Mouse (Mus musculus) midbrain, postnatal 0 days (tissue): ENCODE results near the gene Cstl1. TPM values are rescaled to one million over a fixed set of nuclear protein-coding genes. Genes with fewer than 3 reads are reported as not detected.
"Not testable (repeated sequence)": the region's sequence is repeated elsewhere in the genome, so short reads cannot be mapped to it uniquely, and the experiment has no call there.

Source experiments
- ATAC-seq: fragments of 200-750 bp; cut with Nextera tagmentation; 2 replicates; pipeline ENCODE4 v1.8.0; 2017; ENCODE audit warnings: moderate number of reproducible peaks, mild to moderate bottlenecking, moderate TSS enrichment, moderate library complexity; ENCODE audit not compliant: low FRiP score
- DNase-seq: peaks from one replicate; pipeline ENCODE4 v3.0.0-alpha.2; 2015; ENCODE audit warnings: low spot score
- H3K27ac ChIP-seq: fragments of 300-500 bp; sonication (generic); 2 replicates; pipeline ENCODE4 v1.5.1; 2014; ENCODE audit warnings: low read depth, mild to moderate bottlenecking, low read length, mixed read lengths
- H3K27me3 ChIP-seq: fragments of 300-500 bp; sonication (generic); 2 replicates; pipeline ENCODE4 v1.6.1; 2014; ENCODE audit warnings: low read length, control low read depth, mixed read lengths; ENCODE audit not compliant: insufficient read depth
- H3K36me3 ChIP-seq: fragments of 300-500 bp; sonication (generic); 2 replicates; pipeline ENCODE4 v1.6.1; 2014; ENCODE audit warnings: low read length, control low read depth, mixed read lengths; ENCODE audit not compliant: insufficient read depth
- H3K4me1 ChIP-seq: fragments of 300-500 bp; sonication (generic); 2 replicates; pipeline ENCODE4 v1.6.1; 2014; ENCODE audit warnings: mild to moderate bottlenecking, control low read depth, antibody characterized with exemption, low read length, mixed read lengths; ENCODE audit not compliant: insufficient read depth
- H3K4me2 ChIP-seq: fragments of 300-500 bp; sonication (generic); 2 replicates; pipeline ENCODE4 v1.6.1; 2014; ENCODE audit warnings: low read depth, mild to moderate bottlenecking, low read length, mixed read lengths; ENCODE audit not compliant: poor library complexity, severe bottlenecking
- H3K4me3 ChIP-seq: fragments of 300-500 bp; sonication (generic); 2 replicates; pipeline ENCODE4 v1.5.1; 2014; ENCODE audit warnings: low read depth, mild to moderate bottlenecking, low read length, moderate library complexity
- H3K9ac ChIP-seq: fragments of 300-500 bp; sonication (generic); replicated peaks from 2 replicates; pipeline ENCODE4 v1.6.1; 2014; ENCODE audit warnings: mild to moderate bottlenecking, low read length, moderate library complexity, mixed read lengths; ENCODE audit not compliant: poor library complexity, severe bottlenecking
- H3K9me3 ChIP-seq: fragments of 300-500 bp; sonication (generic); 2 replicates; pipeline ENCODE4 v1.6.1; 2016; ENCODE audit warnings: low read length, control low read depth
- CTCF ChIP-seq: IDR thresholded peaks from 2 replicates; pipeline ENCODE4 v1.5.1; 2016; ENCODE audit warnings: antibody characterized with exemption, mild to moderate bottlenecking
- WGBS: fragments of 180-500 bp; shearing (Covaris S2); extraction: QIAGEN DNeasy Blood & Tissue Kit; methylation state at CpG from one replicate; pipeline ENCODE4 v1.1.7; 2014; 5-methylcytosine and 5-hydroxymethylcytosine counted together
- polyA plus RNA-seq: library from polyadenylated mRNA; unstranded; fragments of >200 nt; fragmentation: Nextera tagmentation; extraction: Ambion mirVana; gene quantifications from 2 replicates; pipeline ENCODE4 v1.2.1, GENCODE M21; 2015
- total RNA-seq: library from RNA; depleted of rRNA; stranded (reverse); fragments of >200 nt; gene quantifications from 2 replicates; pipeline ENCODE4 v1.2.3, GENCODE M21; 2014

Cstl1 gene
- total and polyA plus RNA-seq, 2 experiments from 2014 or later = not detected

DNA sequence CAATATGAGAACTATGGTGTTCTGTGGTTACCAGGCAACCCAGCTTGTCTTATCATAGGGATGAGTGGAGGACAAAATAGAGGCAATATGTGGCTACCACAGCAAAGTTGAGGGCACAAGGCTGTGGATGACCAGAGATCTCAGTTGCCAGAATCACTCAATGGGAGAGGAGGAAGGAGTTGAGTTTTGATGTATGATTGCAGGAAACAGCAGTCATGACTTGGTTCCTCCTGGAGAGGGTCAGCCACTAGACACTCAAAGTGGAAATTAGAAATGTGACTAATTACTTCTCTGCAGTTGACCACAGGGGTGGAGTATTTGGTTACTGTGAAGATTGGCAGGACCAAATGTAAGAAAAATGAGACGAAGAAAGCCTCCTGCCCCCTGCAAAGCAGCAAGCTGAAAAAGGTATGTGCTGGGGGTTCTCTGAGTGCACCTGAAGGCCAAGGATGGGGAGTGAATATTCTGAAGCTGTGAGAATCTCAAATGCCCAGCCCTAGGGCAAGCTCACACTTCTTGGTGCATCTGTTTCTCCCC lies 4.2 kb downstream of the Cstl1 start:
- H3K4me2 ChIP-seq = no peak overlapping the region
- ATAC-seq = no peak
- H3K4me1 ChIP-seq = no peaks in the 10 kb centered on the region
- H3K27ac ChIP-seq = no peak overlapping the region
- H3K9ac ChIP-seq = no peak overlapping the region
- H3K36me3 ChIP-seq = no peaks in the 10 kb centered on the region
- no peaks in the 10 kb centered on the region for H3K9me3 ChIP-seq
- TF ChIP-seq CTCF = no peak
- H3K4me3 ChIP-seq = no peak overlapping the region
- DNase-seq = no peak
- 63% methylated on average over 1 of the region's 1 CpGs for WGBS
- no peaks in the 10 kb centered on the region for H3K27me3 ChIP-seq

DNA sequence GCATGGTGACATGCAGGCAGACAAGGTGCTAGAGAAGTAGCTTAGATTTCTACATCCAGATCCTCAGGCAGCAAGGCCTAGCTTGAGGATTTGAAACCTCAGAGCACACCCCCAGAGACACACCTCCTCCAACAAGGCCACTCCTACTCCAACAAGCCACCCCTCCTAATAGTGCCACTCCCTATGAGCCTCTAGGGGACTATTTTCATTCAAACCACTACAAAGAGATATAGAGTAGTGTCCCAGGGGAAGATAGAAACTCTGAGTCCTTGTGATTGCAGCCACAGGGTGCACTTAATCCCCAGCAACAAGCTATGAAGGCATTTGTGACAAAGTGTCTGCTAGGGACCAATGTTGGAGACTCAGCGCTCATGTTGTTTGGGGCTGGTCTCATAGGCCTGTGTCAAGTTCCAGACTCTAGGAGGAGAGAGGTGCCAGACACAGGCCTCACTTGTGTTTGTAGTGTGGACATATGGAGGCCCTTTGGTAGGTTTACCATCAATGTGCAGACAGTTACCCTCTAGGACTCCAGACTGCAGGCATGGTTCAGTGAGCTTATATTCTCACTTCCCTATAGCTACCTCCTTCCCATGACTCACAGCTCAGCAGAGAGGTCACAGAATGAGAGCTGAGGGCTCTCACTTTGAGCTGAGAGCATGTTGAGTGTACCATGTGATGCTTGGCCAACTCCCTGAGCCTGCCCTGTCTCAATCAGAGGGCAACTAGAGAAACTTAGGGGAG lies 13.7 kb downstream of the Cstl1 start:
- 96% methylated on average over 1 of the region's 1 CpGs for WGBS
- no peak for TF ChIP-seq CTCF
- H3K4me1 ChIP-seq = no peaks in the 10 kb centered on the region
- H3K4me3 ChIP-seq = no peak overlapping the region
- no peak for DNase-seq
- H3K9ac ChIP-seq = no peak overlapping the region
- no peak for ATAC-seq
- no peak overlapping the region for H3K27ac ChIP-seq
- no peaks in the 10 kb centered on the region for H3K27me3 ChIP-seq
- H3K9me3 ChIP-seq = no peaks in the 10 kb centered on the region
- H3K4me2 ChIP-seq = no peak overlapping the region
- H3K36me3 ChIP-seq = no peaks in the 10 kb centered on the region

DNA sequence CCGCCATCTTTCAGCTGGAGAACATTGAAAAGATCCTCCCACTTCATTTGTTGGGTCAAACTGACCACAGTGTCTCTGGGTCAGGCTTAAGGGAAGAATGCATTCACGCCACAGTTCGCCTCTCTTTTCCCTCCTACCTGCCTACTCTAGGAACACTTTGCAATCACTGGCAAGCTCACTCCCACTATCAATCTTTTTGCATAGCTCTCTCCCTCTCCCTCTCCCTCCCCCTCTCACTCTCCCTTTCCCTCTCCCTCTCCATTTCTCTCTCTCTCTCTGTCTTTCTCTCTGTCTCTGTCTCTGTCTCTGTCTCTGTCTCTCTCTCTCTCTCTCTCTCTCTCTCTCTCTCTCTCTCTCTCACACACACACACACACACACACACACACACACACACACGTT lies 21.2 kb downstream of the Cstl1 start, which contains the start of gene Cst11:
TSS of gene Cst11 (minus strand) at position 101 of the 400 bp plus-strand sequence.
- H3K4me1 ChIP-seq, H3K4me2 ChIP-seq, DNase-seq, ATAC-seq, H3K36me3 ChIP-seq, H3K4me3 ChIP-seq, H3K9me3 ChIP-seq, H3K27ac ChIP-seq, H3K27me3 ChIP-seq, H3K9ac ChIP-seq: not testable (repeated sequence)
- WGBS = 86% methylated on average over 4 of the region's 4 CpGs

- Histone ChIP-seq H3K4me3 (no peak within 1 kb of the TSS), H3K9me3 (no peaks in the 10 kb centered on the region), H3K36me3 (no peaks in the 10 kb centered on the region), H3K4me1 (no peaks in the 10 kb centered on the region), H3K27me3 (no peaks in the 10 kb centered on the region), H3K27ac (no peak within 1 kb of the TSS), H3K9ac (no peak within 1 kb of the TSS), H3K4me2 (no peak within 1 kb of the TSS)
- 0% methylated on average over 1 of the region's 1 CpGs for WGBS
- no peak for TF ChIP-seq CTCF
- ATAC-seq (0 out of 2 replicates have a peak, but pooled peaks have one; percentile 13), DNase-seq (no peak)
These were observed 31.6 kb downstream of the Cstl1 start, which contains the start of gene 8030411F24Rik for GRCm38 (mm10) chr2:148781709-148782108. TSS of gene 8030411F24Rik (plus strand) at chr2:148782009.

DNA sequence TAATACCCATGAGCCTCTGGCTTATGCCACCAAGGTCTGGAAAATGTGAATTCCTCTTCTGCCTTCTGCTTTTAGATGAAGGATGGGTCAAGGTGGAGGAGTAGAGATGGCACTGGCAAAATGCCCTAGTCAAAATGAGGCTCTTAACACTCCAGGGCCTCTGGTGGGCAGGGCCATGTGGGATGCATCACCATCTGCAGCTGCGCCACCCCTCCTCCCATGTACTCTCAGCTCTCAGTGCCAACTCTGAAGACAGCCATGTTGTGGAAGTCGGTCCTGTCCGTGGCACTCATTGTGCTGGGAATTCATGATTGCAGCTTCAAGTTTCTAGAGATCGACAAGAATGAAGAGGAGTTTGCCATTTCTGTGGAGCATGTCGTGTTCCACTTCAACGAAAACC lies 39.0 kb downstream of the Cstl1 start, which contains the start of gene Cst12:
TSS of gene Cst12 (plus strand) at position 220 of the 400 bp plus-strand sequence.
- Histone ChIP-seq H3K36me3 (no peaks in the 10 kb centered on the region), H3K4me3 (no peak within 1 kb of the TSS), H3K27ac (no peak within 1 kb of the TSS), H3K9ac (no peak within 1 kb of the TSS), H3K27me3 (no peaks in the 10 kb centered on the region), H3K9me3 (no peaks in the 10 kb centered on the region), H3K4me1 (no peaks in the 10 kb centered on the region), H3K4me2 (no peak within 1 kb of the TSS)
- TF ChIP-seq CTCF = no peak
- ATAC-seq (no peak), DNase-seq (no peak)
- 92% methylated on average over 6 of the region's 6 CpGs for WGBS

GRCm38 (mm10) chr2:148798485-148798884 lies 48.3 kb downstream of the Cstl1 start, which contains the start of gene Cst8:
TSS of gene Cst8 (plus strand) at chr2:148798785.
- H3K9ac ChIP-seq = no peak within 1 kb of the TSS
- no peaks in the 10 kb centered on the region for H3K4me1 ChIP-seq
- WGBS = 93% methylated on average over 1 of the region's 1 CpGs
- H3K4me2 ChIP-seq = no peak within 1 kb of the TSS
- no peak within 1 kb of the TSS for H3K27ac ChIP-seq
- DNase-seq (no peak), ATAC-seq (no peak)
- no peaks in the 10 kb centered on the region for H3K27me3 ChIP-seq
- H3K36me3 ChIP-seq = no peaks in the 10 kb centered on the region
- no peaks in the 10 kb centered on the region for H3K9me3 ChIP-seq
- TF ChIP-seq CTCF = no peak
- no peak within 1 kb of the TSS for H3K4me3 ChIP-seq
